Mouse (Mus musculus) CH12.LX (cell line): ENCODE measurements around the gene Recql. TPM values are rescaled to one million over a fixed set of nuclear protein-coding genes. Genes with fewer than 3 reads are reported as not detected.

Source experiments
- DNase-seq: peaks from one replicate; pipeline ENCODE4 v3.0.0-alpha.2; 2013; ENCODE audit errors: extremely low read depth
- H3K27ac ChIP-seq: 2 replicates; pipeline ENCODE4 v1.5.1; 2012; ENCODE audit warnings: low read depth, mild to moderate bottlenecking, control low read depth, moderate library complexity; ENCODE audit not compliant: insufficient read depth
- H3K27me3 ChIP-seq: replicated peaks from 2 replicates; pipeline ENCODE3; 2012; ENCODE audit warnings: inconsistent platforms
- H3K36me3 ChIP-seq, 2 experiments: replicated peaks in 1 of 2; 2 replicates each; pipeline versions ENCODE3 to v1.6.1; 2012; ENCODE audit warnings: inconsistent platforms in 1 of 2, low read length in 1 of 2, mild to moderate bottlenecking in 1 of 2, mixed read lengths in 1 of 2, moderate library complexity in 1 of 2; ENCODE audit not compliant: control insufficient read depth in 1 of 2, insufficient read depth in 1 of 2
- H3K4me1 ChIP-seq, 2 experiments: 2 replicates each; pipeline ENCODE4 v1.6.1; 2012; ENCODE audit warnings: inconsistent platforms in 1 of 2, moderate library complexity in 1 of 2; ENCODE audit not compliant: insufficient read depth in 2 of 2, control insufficient read depth in 1 of 2
- H3K4me2 ChIP-seq: 2 replicates; pipeline ENCODE4 v1.6.1; 2012; ENCODE audit warnings: low read depth, mild to moderate bottlenecking, control low read depth; ENCODE audit not compliant: poor library complexity, insufficient read depth, severe bottlenecking
- H3K4me3 ChIP-seq, 3 experiments: fragments of 150-350 bp in 1 of 3; sonication (generic) in 1 of 3; replicated peaks in 1 of 3; 2 replicates each; pipeline versions ENCODE3 to v1.5.1; 2011 to 2012; ENCODE audit warnings: low read depth in 2 of 3, low read length in 2 of 3, mild to moderate bottlenecking in 2 of 3, moderate library complexity in 2 of 3, control low read depth in 1 of 3, improper control_type of control experiment in 1 of 3, inconsistent platforms in 1 of 3, mixed read lengths in 1 of 3; ENCODE audit not compliant: poor library complexity in 1 of 3
- H3K79me2 ChIP-seq: replicated peaks from 2 replicates; pipeline ENCODE4 v1.6.1; 2012; ENCODE audit warnings: mild to moderate bottlenecking, moderate library complexity; ENCODE audit not compliant: control insufficient read depth, poor library complexity, insufficient read depth, severe bottlenecking; ENCODE audit errors: extremely low read depth
- H3K9ac ChIP-seq: 2 replicates; pipeline ENCODE4 v1.6.1; 2012; ENCODE audit warnings: low read depth, mild to moderate bottlenecking, control low read depth, moderate library complexity; ENCODE audit not compliant: insufficient read depth
- H3K9me3 ChIP-seq: replicated peaks from 2 replicates; pipeline ENCODE3; 2012; ENCODE audit warnings: low read length, inconsistent platforms, mixed read lengths
- E2F4 ChIP-seq: IDR thresholded peaks from 2 replicates; pipeline ENCODE4 v1.6.1; 2011; ENCODE audit warnings: low read depth, low read length, improper control_type of control experiment; ENCODE audit not compliant: insufficient replicate concordance
- GABPA ChIP-seq: IDR thresholded peaks from 2 replicates; pipeline ENCODE4 v1.6.1; 2012; ENCODE audit warnings: low read depth, low read length, improper control_type of control experiment, inconsistent platforms; ENCODE audit not compliant: insufficient replicate concordance
- IRF4 ChIP-seq: IDR thresholded peaks from 2 replicates; pipeline ENCODE4 v1.6.1; 2014; ENCODE audit warnings: low read depth, mild to moderate bottlenecking, inconsistent platforms, low read length, improper control_type of control experiment
- JUN ChIP-seq: IDR thresholded peaks from 2 replicates; pipeline ENCODE4 v1.6.1; 2011; ENCODE audit warnings: low read depth, mild to moderate bottlenecking, low read length, improper control_type of control experiment, moderate library complexity; ENCODE audit not compliant: insufficient read depth
- JUND ChIP-seq: conservative IDR thresholded peaks from 2 replicates; pipeline ENCODE4 v1.6.1; 2011; ENCODE audit warnings: low read depth, low read length, improper control_type of control experiment
- MAFK ChIP-seq: IDR thresholded peaks from 2 replicates; pipeline ENCODE4 v1.6.1; 2011; ENCODE audit warnings: low read length, improper control_type of control experiment; ENCODE audit not compliant: insufficient replicate concordance
- MAX ChIP-seq: IDR thresholded peaks from 2 replicates; pipeline ENCODE4 v1.6.1; 2011; ENCODE audit warnings: low read length, improper control_type of control experiment
- MAZ ChIP-seq: IDR thresholded peaks from 2 replicates; pipeline ENCODE4 v1.6.1; 2012; ENCODE audit warnings: low read depth, mild to moderate bottlenecking, inconsistent platforms, low read length, improper control_type of control experiment, moderate library complexity
- MEF2A ChIP-seq: IDR thresholded peaks from 2 replicates; pipeline ENCODE4 v1.6.1; 2014; ENCODE audit warnings: low read depth, mild to moderate bottlenecking, inconsistent platforms, low read length, improper control_type of control experiment, borderline replicate concordance
- MYC ChIP-seq: IDR thresholded peaks from 2 replicates; pipeline ENCODE4 v1.6.1; 2011; ENCODE audit warnings: low read depth, mild to moderate bottlenecking, improper control_type of control experiment, low read length
- POLR2A ChIP-seq: IDR thresholded peaks from 2 replicates; pipeline ENCODE4 v1.6.1; 2011; ENCODE audit warnings: low read depth, mild to moderate bottlenecking, improper control_type of control experiment, low read length
- POLR2AphosphoS2 ChIP-seq: IDR thresholded peaks from 2 replicates; pipeline ENCODE4 v1.6.1; 2011; ENCODE audit warnings: low read depth, low read length, improper control_type of control experiment
- RAD21 ChIP-seq: IDR thresholded peaks from 2 replicates; pipeline ENCODE4 v1.6.1; 2011; ENCODE audit warnings: low read depth, mild to moderate bottlenecking, low read length, improper control_type of control experiment, moderate library complexity
- RCOR1 ChIP-seq: conservative IDR thresholded peaks from 2 replicates; pipeline ENCODE4 v1.6.1; 2012; ENCODE audit warnings: low read depth, mild to moderate bottlenecking, inconsistent platforms, low read length, improper control_type of control experiment
- SIN3A ChIP-seq: IDR thresholded peaks from 2 replicates; pipeline ENCODE4 v1.6.1; 2012; ENCODE audit warnings: low read length, improper control_type of control experiment, inconsistent platforms
- SMC3 ChIP-seq: IDR thresholded peaks from 2 replicates; pipeline ENCODE4 v1.6.1; 2011; ENCODE audit warnings: low read depth, low read length, improper control_type of control experiment
- USF1 ChIP-seq: IDR thresholded peaks from 2 replicates; pipeline ENCODE4 v1.6.1; 2014; ENCODE audit warnings: low read depth, mild to moderate bottlenecking, inconsistent platforms, low read length, improper control_type of control experiment
- USF2 ChIP-seq: conservative IDR thresholded peaks from 2 replicates; pipeline ENCODE4 v1.6.1; 2011; ENCODE audit warnings: low read depth, low read length, improper control_type of control experiment
- ZC3H11A ChIP-seq: IDR thresholded peaks from 2 replicates; pipeline ENCODE4 v1.6.1; 2012; ENCODE audit warnings: low read depth, mild to moderate bottlenecking, inconsistent platforms, low read length, improper control_type of control experiment
- ZNF384 ChIP-seq: IDR thresholded peaks from 2 replicates; pipeline ENCODE4 v1.6.1; 2012; ENCODE audit warnings: low read depth, low read length, improper control_type of control experiment, inconsistent platforms
- dilution Hi-C: fragments of 300-500 bp; cut with MboI; formaldehyde crosslinking; loops from 2 replicates; pipeline ENCODE4 v1.14.3; 2020; ENCODE audit warnings: low sequenced_read_pairs; ENCODE audit not compliant: extremely low pct_unique_long_range_greater_than_20kb, extremely low pct_ligation_motif_present
- in situ Hi-C: fragments of 300-500 bp; cut with MboI; formaldehyde crosslinking; loops from 3 replicates; pipeline ENCODE4 v1.14.3; 2019; ENCODE audit warnings: low sequenced_read_pairs, low pct_ligation_motif_present, low pct_unique_long_range_greater_than_20kb, mixed read lengths
- polyA plus RNA-seq: library from polyadenylated mRNA; unstranded; fragments of >175 nt; gene quantifications from 2 replicates; pipeline ENCODE4 v1.2.1, GENCODE M21; 2012; ENCODE audit warnings: low read depth; ENCODE audit not compliant: insufficient read length
- total RNA-seq, 2 experiments: library from RNA; depleted of rRNA; stranded (reverse); fragments of 300-350 nt in 1 of 2; fragments of >200 nt in 1 of 2; gene quantifications; 2 replicates each; pipeline ENCODE4 v1.2.3; 2012 to 2014

Gene Recql
- total and polyA plus RNA-seq, 3 experiments: 24.9 to 45.4 (median 44.6) TPM

GRCm38 (mm10) chr6:142386285-142387010 is 439 bp downstream of the Recql start:
- peak overlapping the region; percentile 87 to 97 (median 97) for H3K4me3 ChIP-seq
- TF ChIP-seq USF2: no peak
- TF ChIP-seq RAD21: no peak
- no peak; the same call in 1 of the 2 replicates for TF ChIP-seq SIN3A
- TF ChIP-seq POLR2AphosphoS2: peak; percentile 51; the same call in 1 of the 2 replicates
- TF ChIP-seq ZNF384: peak; percentile 68
- peak; percentile 79; the same call in 1 of the 2 replicates for TF ChIP-seq POLR2A
- no peak for TF ChIP-seq MAX
- no peak for TF ChIP-seq MEF2A
- peaks cover 11 to 40% of the 10 kb centered on the region in 2 experiments for H3K4me1 ChIP-seq
- H3K4me2 ChIP-seq: peak overlapping the region; percentile 89
- no peaks in the 10 kb centered on the region for H3K9me3 ChIP-seq
- no peak overlapping the region for H3K27ac ChIP-seq
- peak; percentile 20 for DNase-seq
- in situ Hi-C loops: no loop called here
- dilution Hi-C loops: no loop called here
- H3K79me2 ChIP-seq: peaks cover 51% of the 10 kb centered on the region
- peak overlapping the region; percentile 71 for H3K9ac ChIP-seq
- no peaks in the 10 kb centered on the region for H3K27me3 ChIP-seq
- H3K36me3 ChIP-seq: peaks cover 5 to 47% of the 10 kb centered on the region in 2 experiments

GRCm38 (mm10) chr6:142384521-142384920 is 2.4 kb downstream of the Recql start:
- dilution Hi-C loops: no loop called here
- no peaks in the 10 kb centered on the region for H3K27me3 ChIP-seq
- no peaks in the 10 kb centered on the region for H3K9me3 ChIP-seq
- no peak overlapping the region for H3K27ac ChIP-seq
- H3K9ac ChIP-seq: no peak overlapping the region
- TF ChIP-seq GABPA: no peak
- TF ChIP-seq JUND: no peak
- TF ChIP-seq RAD21: no peak
- TF ChIP-seq IRF4: no peak
- TF ChIP-seq JUN: no peak
- TF ChIP-seq USF2: no peak
- no peak for TF ChIP-seq RCOR1
- no peak for TF ChIP-seq MAZ
- no peak for TF ChIP-seq E2F4
- TF ChIP-seq USF1: no peak
- TF ChIP-seq MAX: no peak
- TF ChIP-seq SIN3A: no peak
- no peak for TF ChIP-seq MEF2A
- no peak for TF ChIP-seq SMC3
- no peak for TF ChIP-seq MAFK
- no peak for TF ChIP-seq ZC3H11A
- TF ChIP-seq MYC: no peak
- TF ChIP-seq, all 38 proteins: peak for 0
- Histone ChIP-seq H3K79me2 (peaks cover 35% of the 10 kb centered on the region), H3K4me1 (peaks cover 3 to 23% of the 10 kb centered on the region in 2 experiments; a peak in 3 of 4 replicates), H3K36me3 (peaks cover 5 to 50% of the 10 kb centered on the region in 2 experiments), H3K4me3 (no peak overlapping the region), H3K4me2 (no peak overlapping the region)
- no peak for DNase-seq
- in situ Hi-C loops: no loop called here
